Mouse (Mus musculus) midbrain, embryonic 16.5 days (tissue): ENCODE data around the gene Edc4. TPM values are rescaled to one million over a fixed set of nuclear protein-coding genes. Genes with fewer than 3 reads are reported as not detected.
A peak's percentile ranks its signal among the peaks of the same experiment; 100 is the strongest.

Experiments used
- ATAC-seq: fragments of 200-750 bp; cut with Nextera tagmentation; 2 replicates; pipeline ENCODE4 v1.8.0; 2017; ENCODE audit warnings: moderate TSS enrichment
- H3K27ac ChIP-seq: fragments of 300-500 bp; sonication (generic); 2 replicates; pipeline ENCODE4 v1.5.1; 2014; ENCODE audit warnings: mild to moderate bottlenecking, low read length, mixed read lengths
- H3K27me3 ChIP-seq: fragments of 300-500 bp; sonication (generic); 2 replicates; pipeline ENCODE4 v1.6.1; 2014; ENCODE audit warnings: low read depth, low read length, mixed read lengths; ENCODE audit not compliant: control insufficient read depth, insufficient read depth
- H3K36me3 ChIP-seq: fragments of 300-500 bp; sonication (generic); 2 replicates; pipeline ENCODE4 v1.6.1; 2014; ENCODE audit warnings: mild to moderate bottlenecking, low read length, moderate library complexity, mixed read lengths; ENCODE audit not compliant: control insufficient read depth, insufficient read depth
- H3K4me1 ChIP-seq: fragments of 300-500 bp; sonication (generic); 2 replicates; pipeline ENCODE4 v1.6.1; 2014; ENCODE audit warnings: mild to moderate bottlenecking, low read length, mixed read lengths; ENCODE audit not compliant: control insufficient read depth, insufficient read depth
- H3K4me2 ChIP-seq: fragments of 300-500 bp; sonication (generic); 2 replicates; pipeline ENCODE4 v1.6.1; 2014; ENCODE audit warnings: mild to moderate bottlenecking, low read length, mixed read lengths
- H3K4me3 ChIP-seq: fragments of 300-500 bp; sonication (generic); 2 replicates; pipeline ENCODE4 v1.5.1; 2014; ENCODE audit warnings: low read depth, mild to moderate bottlenecking, low read length, moderate library complexity, mixed read lengths
- H3K9ac ChIP-seq: fragments of 300-500 bp; sonication (generic); 2 replicates; pipeline ENCODE4 v1.6.1; 2014; ENCODE audit warnings: low read depth, low read length, mixed read lengths
- H3K9me3 ChIP-seq: fragments of 300-500 bp; sonication (generic); replicated peaks from 2 replicates; pipeline ENCODE4 v1.6.1; 2014; ENCODE audit warnings: mild to moderate bottlenecking, low read length, mixed read lengths; ENCODE audit not compliant: control insufficient read depth, poor library complexity, severe bottlenecking
- WGBS: fragments of 180-500 bp; shearing (Covaris S2); extraction: QIAGEN DNeasy Blood & Tissue Kit; methylation state at CpG from one replicate; pipeline ENCODE4 v1.1.7; 2014; 5-methylcytosine and 5-hydroxymethylcytosine counted together
- polyA plus RNA-seq: library from polyadenylated mRNA; unstranded; fragments of >200 nt; fragmentation: Nextera tagmentation; extraction: Ambion mirVana; gene quantifications from 2 replicates; pipeline ENCODE4 v1.2.1, GENCODE M21; 2015

Gene Edc4
- polyA plus RNA-seq, 1 experiment from 2014 or later, result 56.9 TPM

DNA sequence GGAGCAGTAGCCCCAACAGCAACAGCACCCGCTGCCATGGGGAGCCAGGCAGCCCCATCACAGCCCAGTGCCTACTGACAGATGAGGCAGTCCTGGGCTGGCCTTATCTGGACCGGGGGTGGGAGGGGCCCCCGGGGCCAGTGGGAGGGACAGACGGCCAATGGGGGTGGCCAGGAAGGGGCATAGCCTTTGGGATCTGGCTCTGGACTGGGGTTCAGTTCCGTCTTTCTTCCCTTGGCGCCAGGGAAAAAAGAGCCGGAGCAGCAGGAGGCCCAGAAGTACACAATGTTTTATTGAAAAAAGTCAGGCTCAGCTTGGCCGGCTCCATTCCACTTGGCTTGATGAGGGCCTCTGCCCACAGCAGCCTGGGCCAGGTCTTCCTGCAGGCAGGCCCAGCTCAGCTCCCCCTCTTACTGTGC is 62.6 kb downstream of the Edc4 start, which contains the start of gene Lcat:
TSS of gene Lcat (minus strand) at position 62 of the 419 bp plus-strand sequence.
- no peak within 1 kb of the TSS for H3K4me2 ChIP-seq
- no peaks in the 10 kb centered on the region for H3K36me3 ChIP-seq
- H3K27ac ChIP-seq, result no peak within 1 kb of the TSS; the same call in 1 of the 2 replicates
- H3K4me3 ChIP-seq, result no peak within 1 kb of the TSS
- H3K9me3 ChIP-seq, result no peaks in the 10 kb centered on the region
- 53% methylated on average over 7 of the region's 8 CpGs for WGBS
- ATAC-seq, result peak; percentile 53; the same call in 1 of the 2 replicates
- no peak within 1 kb of the TSS for H3K9ac ChIP-seq
- H3K27me3 ChIP-seq, result no peaks in the 10 kb centered on the region
- peaks cover 1% of the 10 kb centered on the region; the same call in 1 of the 2 replicates for H3K4me1 ChIP-seq

Other genes starting within 250 kb of the Edc4 start
- 93.8 and 100 TPM in 2 replicates for gene Ctcf, start 244.3 kb upstream of the Edc4 start, polyA plus RNA-seq
- 1.4 TPM in 2 replicates for gene Agrp, start 243.5 kb upstream of the Edc4 start, polyA plus RNA-seq
- 22.9 and 23.0 TPM in 2 replicates for gene Carmil2, start 194.6 kb upstream of the Edc4 start, polyA plus RNA-seq
- gene Acd, start 179.8 kb upstream of the Edc4 start, polyA plus RNA-seq, result 95.6 and 97.6 TPM in 2 replicates
- 50.2 and 57.9 TPM in 2 replicates for gene Pard6a, start 179.7 kb upstream of the Edc4 start, polyA plus RNA-seq
- 0.28 and 0.45 TPM in 2 replicates for gene 4933405L10Rik, start 173.2 kb upstream of the Edc4 start, polyA plus RNA-seq
- gene Enkd1, start 172.7 kb upstream of the Edc4 start, polyA plus RNA-seq, result 14.9 and 16.5 TPM in 2 replicates
- 94.0 and 95.6 TPM in 2 replicates for gene Gfod2, start 122.2 kb upstream of the Edc4 start, polyA plus RNA-seq
- gene Ranbp10, start 53.5 kb upstream of the Edc4 start, polyA plus RNA-seq, result 9.6 and 12.6 TPM in 2 replicates
- gene Tsnaxip1, start 53.1 kb upstream of the Edc4 start, polyA plus RNA-seq, result 0.77 and 0.93 TPM in 2 replicates
- 45.9 and 59.5 TPM in 2 replicates for gene Cenpt, start 27.6 kb upstream of the Edc4 start, polyA plus RNA-seq
- 50.6 and 53.4 TPM in 2 replicates for gene Thap11, start 25.7 kb upstream of the Edc4 start, polyA plus RNA-seq
- gene Nutf2, start 20.3 kb upstream of the Edc4 start, polyA plus RNA-seq, result 146 and 153 TPM in 2 replicates
- gene Nrn1l, start 12.7 kb downstream of the Edc4 start, polyA plus RNA-seq, result 0.53 TPM in 1 of 2 replicates, not detected in the other
- 10.6 and 10.8 TPM in 2 replicates for gene Pskh1, start 19.6 kb downstream of the Edc4 start, polyA plus RNA-seq
- 4.5 and 4.9 TPM in 2 replicates for gene Ctrl, start 53.0 kb downstream of the Edc4 start, polyA plus RNA-seq
- gene Psmb10, start 57.6 kb downstream of the Edc4 start, polyA plus RNA-seq, result 59.6 and 71.2 TPM in 2 replicates
- 1.3 and 3.0 TPM in 2 replicates for gene Lcat, start 62.5 kb downstream of the Edc4 start, polyA plus RNA-seq
- gene Slc12a4, start 85.2 kb downstream of the Edc4 start, polyA plus RNA-seq, result 7.6 and 10.6 TPM in 2 replicates
- not detected in 2 replicates for gene Dpep3, start 98.5 kb downstream of the Edc4 start, polyA plus RNA-seq
- 29.4 and 29.8 TPM in 2 replicates for gene Dus2, start 110.5 kb downstream of the Edc4 start, polyA plus RNA-seq
- gene Dpep2nb, start 125.1 kb downstream of the Edc4 start, polyA plus RNA-seq, result 0.25 TPM in 1 of 2 replicates, not detected in the other
- 20.3 and 21.5 TPM in 2 replicates for gene Ddx28, start 131.0 kb downstream of the Edc4 start, polyA plus RNA-seq
- 2.1 and 3.2 TPM in 2 replicates for gene Nfatc3, start 178.0 kb downstream of the Edc4 start, polyA plus RNA-seq